Mouse (Mus musculus) embryonic stem cell, embryonic (primary cell): ENCODE data around the gene Adamts10.

Experiments
- CTCF ChIA-PET, 4 experiments: fragments of 300-600 bp in 2 of 4; fragments of 350-600 bp in 2 of 4; sonication (Branson Sonifier 250); formaldehyde crosslinking; loops; one replicate each; lab custom pipeline; 2022; ENCODE audit warnings: inconsistent platforms in 2 of 4; lab: Charles Lee
- POLR2A ChIA-PET, 4 experiments: fragments of 300-600 bp in 2 of 4; fragments of 350-600 bp in 2 of 4; sonication (Branson Sonifier 250); formaldehyde crosslinking; loops; one replicate each; lab custom pipeline; 2022; ENCODE audit warnings: antibody characterized with exemption in 4 of 4, inconsistent platforms in 1 of 4; lab: Charles Lee

The Adamts10 gene

DNA sequence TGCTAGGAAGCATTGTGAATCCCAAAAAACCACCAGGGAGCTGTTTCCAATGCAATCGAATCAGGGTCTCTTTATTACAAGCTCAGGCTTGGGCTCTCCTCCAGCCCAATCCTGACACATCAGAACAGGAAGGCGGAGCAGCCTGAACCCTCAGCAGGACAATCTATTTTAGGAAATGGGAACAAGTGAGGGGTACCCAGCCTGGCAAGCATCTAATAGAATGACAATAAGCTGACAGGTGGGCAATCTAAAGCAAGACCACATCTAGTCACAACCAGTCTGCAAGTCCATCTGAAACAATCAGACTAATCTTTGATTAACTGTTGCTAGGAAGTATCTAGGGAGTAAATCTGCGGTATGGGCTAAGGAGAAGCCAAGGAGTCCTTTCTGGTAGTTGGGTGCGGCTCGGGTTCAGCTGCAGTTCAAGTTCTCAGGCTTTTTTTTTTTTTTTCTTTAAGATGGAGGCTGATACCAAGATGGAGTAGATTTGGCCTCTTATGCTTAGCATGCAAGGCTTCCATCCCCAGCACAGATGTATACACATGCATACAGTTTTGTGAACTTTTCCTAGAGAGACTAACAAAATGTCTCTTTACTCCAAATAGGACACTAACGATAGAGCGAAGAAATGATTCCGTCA lies 76.0 kb downstream of the Adamts10 start:
- POLR2A ChIA-PET = interaction anchor here (0.5 to 4.9 kb wide), 56 partner anchors 9 to 1781 kb away, joined by 3 to 48 read pairs (median 4); partner anchors contain the start of genes Zfp414 (in 4 of the 4), Rab11b (in 3 of the 4), Angptl4 (in 1 of the 4) and Daxx (in 1 of the 4)

DNA sequence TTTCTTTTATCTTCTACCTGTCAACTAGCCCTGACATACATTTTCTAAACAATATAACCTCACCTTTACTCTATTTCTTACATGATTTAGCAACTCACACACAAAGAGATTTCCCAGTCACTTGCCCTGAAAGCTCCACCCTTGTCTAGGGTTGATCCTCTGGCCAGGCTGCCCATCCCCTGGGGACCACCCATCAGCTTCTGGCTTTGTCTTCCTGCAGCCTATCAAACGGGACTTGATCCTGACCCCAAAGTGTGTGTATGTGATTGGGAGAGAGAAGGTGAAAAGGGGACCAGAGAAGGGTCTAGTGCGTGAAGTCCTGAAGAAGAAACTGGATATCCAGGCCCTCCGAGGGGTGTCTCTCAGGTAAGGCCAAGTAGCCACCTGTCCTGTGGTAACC lies 76.8 kb downstream of the Adamts10 start:
- ChIA-PET CTCF (interaction anchor here in 3 of 4 experiments (0.7 to 1.7 kb wide), 3 partner anchors 14 to 127 kb away, joined by 3 to 7 read pairs (median 4); no protein-coding TSS in a partner anchor), POLR2A (interaction anchor here (0.6 to 4.9 kb wide), 40 partner anchors 9 to 732 kb away, joined by 3 to 48 read pairs (median 5); partner anchors contain the start of genes Zfp414 (in 3 of the 4), Rab11b (in 2 of the 4), Daxx (in 1 of the 4) and Ndufa7 (in 1 of the 4))

More for the DNA sequence above, 76.0 kb downstream of the Adamts10 start:
- CTCF ChIA-PET = interaction anchor here (0.6 to 1.2 kb wide), 7 partner anchors 14 to 1385 kb away, joined by 3 to 12 read pairs (median 3); no protein-coding TSS in a partner anchor

DNA sequence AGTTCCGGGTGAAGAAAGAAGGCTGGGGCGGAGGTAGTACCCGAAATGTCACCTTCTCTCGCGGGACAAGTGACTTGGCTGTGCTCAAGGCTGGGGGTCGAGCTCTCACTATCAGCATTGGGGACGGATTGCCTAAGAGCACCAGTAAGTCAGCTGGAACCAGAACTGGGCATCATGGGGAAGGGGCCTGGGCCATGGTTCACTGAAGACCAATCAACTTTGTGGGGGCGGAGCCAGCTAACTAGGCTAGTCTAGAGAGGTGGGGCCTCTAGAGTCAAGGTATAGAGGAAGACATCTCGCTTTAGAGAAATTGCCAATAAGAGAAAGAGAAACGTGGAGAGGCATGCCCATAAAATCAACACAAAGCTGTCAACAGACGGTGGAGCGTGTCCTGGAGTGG lies 77.9 kb downstream of the Adamts10 start:
- CTCF ChIA-PET = interaction anchor here in 1 of 4 experiments (1.7 kb wide), 1 partner anchor 15 kb away, joined by 7 read pairs; no protein-coding TSS in a partner anchor

More for the DNA sequence above, 77.9 kb downstream of the Adamts10 start:
- POLR2A ChIA-PET = interaction anchor here (0.5 to 4.9 kb wide), 42 partner anchors 10 to 780 kb away, joined by 3 to 48 read pairs (median 4); partner anchors contain the start of genes March2 (in 2 of the 4), Ndufa7 (in 2 of the 4), Rab11b (in 2 of the 4) and Rps28 (in 2 of the 4)
